Mouse (Mus musculus) cerebellum, postnatal 25 days (tissue): ENCODE measurements around the gene Spock1.

Source experiments
- DNase-seq, 2 experiments: peaks; one replicate each; pipeline ENCODE4 v3.0.0; 2021; ENCODE audit warnings: mixed read lengths in 2 of 2

The Spock1 gene

DNA sequence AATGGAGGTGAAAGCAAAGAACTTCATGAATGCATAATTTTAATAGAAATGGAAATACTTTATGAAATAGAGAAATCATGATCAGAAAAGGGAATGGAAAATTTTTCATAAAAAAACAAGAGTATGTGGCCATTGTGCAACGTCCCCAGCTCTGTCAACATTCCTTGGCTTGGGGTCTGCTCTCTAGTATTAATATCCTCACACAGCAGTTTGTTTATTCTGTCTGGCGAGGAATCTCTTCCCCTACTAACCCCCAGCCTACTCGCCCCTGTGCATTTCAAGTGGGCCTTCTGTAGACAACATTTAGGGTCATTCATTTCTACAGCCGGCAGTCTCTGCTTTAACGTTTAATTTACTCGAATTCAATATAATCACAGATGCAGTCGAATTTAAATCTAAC is 181.5 kb downstream of the Spock1 start:
- no peak for DNase-seq

DNA sequence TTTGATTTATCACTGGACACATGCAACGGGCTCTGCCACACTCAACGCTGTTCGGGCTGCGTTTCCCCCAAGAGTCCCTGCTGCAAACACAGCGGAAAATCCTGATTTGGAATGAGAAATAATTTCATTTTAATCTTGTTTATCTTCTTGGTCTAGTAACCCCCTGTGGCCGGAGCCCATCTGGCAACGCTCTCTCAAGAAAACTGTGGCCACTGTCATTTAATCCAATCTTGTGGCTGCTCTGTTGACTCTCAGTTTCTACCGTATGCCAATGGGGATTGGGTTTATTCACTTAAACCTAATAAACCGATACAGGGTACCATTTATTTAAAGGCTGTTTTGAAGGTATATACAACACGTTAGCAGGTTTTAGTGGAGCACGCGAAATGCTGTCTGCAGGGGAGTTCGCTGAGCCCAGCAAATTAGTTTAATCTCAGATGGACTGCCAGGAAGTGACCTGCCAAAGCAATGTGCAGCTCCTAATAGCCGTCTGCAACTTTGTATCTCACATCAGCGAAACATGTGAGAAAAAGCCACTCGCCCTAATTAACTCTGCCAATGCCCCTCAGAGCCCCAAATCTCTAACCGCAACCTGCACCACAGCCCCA is 185.7 kb downstream of the Spock1 start:
- DNase-seq, result peak; percentile 54 to 58

DNA sequence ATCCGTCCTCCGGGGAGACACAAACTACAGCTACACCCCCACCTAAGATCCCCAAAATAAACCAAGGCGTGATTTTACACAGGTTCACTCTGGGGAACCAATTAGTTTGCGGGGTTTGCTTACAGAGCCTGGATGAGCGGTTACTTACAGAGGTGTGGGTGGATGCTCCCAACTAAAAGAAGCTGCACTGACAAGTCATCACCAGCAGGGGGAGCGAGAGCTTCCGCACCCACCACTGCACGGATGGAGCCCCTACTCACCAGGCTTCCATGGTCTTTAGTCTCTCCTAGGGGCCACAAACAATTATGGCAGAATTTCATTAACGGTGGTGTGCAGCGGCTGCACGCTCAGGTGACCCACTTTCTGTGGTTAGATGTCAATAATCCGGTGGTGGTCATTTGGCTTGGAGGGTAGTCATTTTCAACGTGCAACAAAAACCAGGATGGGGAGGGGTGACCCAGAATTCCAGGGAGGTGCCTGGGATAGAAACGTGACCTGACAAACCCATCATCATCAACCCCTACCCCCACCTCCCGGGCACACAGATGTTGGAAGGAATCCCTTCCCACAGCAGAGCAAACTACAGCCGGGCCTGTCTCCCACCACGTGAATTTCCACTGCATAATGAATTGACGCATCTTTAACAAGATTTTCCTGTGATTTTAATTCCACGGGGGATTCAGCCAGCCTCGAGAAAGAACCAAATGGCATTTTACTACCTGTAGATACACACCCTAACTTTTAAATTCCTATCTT is 186.4 kb downstream of the Spock1 start:
- DNase-seq, result peak; percentile 71 to 73

DNA sequence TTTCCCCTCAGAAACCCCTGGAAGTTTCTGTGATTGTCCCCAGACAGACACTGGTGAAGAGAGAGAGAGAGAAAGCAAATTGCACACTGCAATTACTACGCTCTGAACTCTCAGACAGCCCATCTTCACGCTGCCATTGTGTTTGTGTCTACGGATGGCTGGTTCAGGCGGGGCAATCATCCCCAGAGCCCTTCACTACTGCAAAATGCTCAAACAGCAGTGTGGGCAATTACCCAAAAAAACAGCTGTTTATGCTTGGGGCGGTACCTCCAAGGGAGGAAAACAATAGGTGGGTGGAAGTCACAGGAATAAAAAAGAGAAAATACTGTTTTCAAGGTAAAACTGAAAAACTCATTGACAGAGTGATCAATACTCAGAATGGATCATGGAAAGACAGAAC is 190.0 kb downstream of the Spock1 start:
- DNase-seq, result no peak

GRCm38 (mm10) chr13:57712910-57713309 is 195.2 kb downstream of the Spock1 start:
- DNase-seq, result no peak

DNA sequence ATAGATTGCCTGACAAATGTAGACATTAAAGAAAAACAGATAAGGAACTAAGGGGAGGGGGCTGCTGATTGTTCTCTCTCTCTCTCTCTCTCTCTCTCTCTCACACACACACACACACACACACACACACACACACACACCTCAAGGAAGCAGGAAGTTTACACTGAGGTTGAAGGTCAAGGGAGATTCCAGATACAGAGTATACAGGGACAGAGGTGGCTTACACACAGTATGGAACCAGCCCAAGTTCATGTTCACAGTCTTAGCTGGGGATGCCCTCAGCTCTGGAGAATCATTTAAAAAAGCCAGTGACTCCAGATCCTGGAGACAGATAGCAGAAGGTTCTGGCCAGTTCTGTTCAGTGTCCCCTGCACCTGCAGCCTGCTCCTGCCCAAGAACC is 199.7 kb downstream of the Spock1 start:
- no peak for DNase-seq

- peak in 1 of 2 experiments; percentile 31 for DNase-seq
Observed at GRCm38 (mm10) chr13:57702966-57703365, 205.2 kb downstream of the Spock1 start.

DNA sequence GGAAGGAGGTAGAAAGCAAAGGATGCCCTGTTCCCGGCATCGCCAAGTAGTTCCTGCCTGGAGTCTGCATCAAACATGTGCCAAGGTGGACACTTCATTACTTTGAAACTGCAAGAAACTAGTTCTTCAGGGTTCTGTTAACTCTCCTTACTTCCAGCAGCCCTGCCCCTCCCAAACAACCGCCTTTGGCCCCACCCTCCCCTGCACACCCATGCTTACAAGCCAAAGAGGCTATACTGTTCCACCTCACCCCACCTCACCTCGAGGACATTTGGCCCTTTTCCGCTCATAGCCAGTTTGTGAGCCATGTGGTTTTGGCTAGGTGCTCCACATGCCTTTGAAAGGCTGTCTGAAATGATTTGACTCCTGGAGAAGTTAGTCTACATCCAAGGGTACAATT is 211.4 kb downstream of the Spock1 start:
- DNase-seq, result peak in 1 of 2 experiments; percentile 37

- no peak for DNase-seq
Observed at GRCm38 (mm10) chr13:57688926-57689325, 219.2 kb downstream of the Spock1 start.

DNA sequence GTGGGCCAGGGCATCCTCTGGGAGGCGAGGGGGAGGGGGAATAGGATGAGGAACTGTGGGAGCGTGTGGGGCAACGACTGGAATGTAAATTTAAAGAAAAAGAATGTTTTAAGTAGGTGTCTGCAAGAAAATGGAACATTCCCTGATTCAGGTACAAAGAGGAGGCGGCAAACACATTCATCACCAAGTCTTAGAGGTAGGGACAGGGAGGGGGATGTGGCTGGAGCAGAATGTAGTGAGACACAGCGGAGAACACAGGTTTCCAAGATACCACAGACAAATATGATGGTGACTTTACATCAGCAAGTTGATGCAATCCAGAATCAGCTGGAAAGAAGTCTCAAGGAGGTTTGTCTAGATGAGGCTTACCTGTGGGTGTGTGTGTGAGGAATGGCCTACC is 221.7 kb downstream of the Spock1 start:
- no peak for DNase-seq

- DNase-seq, result no peak
Observed at GRCm38 (mm10) chr13:57685201-57685600, 222.9 kb downstream of the Spock1 start.

DNA sequence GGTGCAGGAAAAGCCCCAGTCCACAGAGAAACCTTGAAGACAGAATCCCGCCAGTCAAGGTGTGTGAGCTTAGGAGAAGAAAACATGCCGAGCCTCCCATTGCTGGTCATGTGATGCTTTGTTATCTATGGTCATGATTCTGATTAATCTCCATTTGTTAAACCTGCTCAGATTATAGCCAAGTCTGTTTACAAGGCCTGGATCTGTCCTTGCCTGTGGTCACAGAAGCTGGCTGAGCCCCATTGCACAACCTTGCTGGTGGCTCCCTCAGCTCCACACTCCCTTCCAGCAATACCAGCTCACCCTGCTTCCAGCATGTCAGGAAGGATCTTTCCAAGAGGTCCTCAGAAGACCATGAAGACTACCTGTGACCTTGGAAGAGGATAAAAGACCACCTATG is 228.5 kb downstream of the Spock1 start:
- DNase-seq, result no peak

DNA sequence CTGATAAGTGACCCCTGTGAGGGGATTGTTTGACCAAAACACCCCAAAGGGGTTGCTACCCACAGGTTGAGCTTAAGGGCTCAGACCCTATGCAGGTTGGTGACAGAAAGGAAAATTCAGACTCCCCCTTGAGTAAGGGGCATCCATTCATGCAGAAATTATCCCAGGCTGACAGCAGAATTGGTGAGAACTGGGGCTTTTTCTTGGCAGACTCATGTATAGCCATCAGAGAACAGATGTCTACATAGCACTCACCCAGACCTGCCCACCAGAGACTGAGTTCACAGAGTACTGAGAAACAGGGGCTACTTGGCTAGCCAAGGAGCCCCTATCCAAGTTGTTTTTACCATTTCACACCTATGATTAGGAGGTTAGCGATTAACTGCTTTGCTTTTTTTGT is 231.3 kb downstream of the Spock1 start:
- no peak for DNase-seq

- no peak for DNase-seq
Observed at GRCm38 (mm10) chr13:57673399-57673798, 234.7 kb downstream of the Spock1 start.

GRCm38 (mm10) chr13:57672762-57673161 is 235.4 kb downstream of the Spock1 start:
- no peak for DNase-seq

DNA sequence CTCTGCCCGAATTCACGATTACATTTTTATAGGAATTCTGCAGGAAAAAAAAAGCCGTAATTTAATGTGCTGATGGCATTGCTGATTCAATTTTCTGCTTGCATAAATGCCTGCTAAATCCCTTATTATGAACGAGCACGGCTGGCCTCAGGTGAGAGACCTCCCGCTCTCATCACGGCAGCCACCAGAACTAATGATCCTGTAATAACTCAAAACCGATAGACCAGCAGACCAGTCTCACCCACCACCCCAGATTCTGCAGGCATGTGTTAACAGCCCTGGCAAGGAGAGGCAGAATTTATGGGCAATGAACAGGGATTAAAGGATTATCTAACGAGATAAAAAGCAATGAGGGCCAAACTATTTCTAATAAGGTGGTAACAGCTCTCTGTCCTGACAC is 236.2 kb downstream of the Spock1 start:
- DNase-seq, result no peak

DNA sequence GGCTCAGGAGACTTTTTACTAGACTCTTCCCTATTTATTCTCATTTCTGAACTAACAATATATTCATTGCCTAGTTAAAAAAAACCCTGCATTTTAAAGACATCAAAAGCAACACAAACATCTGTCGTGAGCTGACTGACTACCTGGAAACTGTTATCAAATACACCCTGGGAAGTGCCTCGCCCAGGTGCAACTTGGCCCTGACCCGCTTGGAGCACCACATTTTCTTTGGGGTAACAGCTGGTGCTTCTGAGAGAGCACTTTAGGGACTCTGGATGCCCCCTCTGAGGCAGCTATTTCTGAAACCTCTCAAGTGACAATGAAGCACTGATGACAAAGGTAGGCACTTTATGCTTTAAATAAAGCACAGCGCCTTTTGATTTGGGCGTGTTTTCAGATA is 236.8 kb downstream of the Spock1 start:
- DNase-seq, result no peak

GRCm38 (mm10) chr13:57667621-57668020 is 240.5 kb downstream of the Spock1 start:
- DNase-seq, result no peak

GRCm38 (mm10) chr13:57666173-57666842 is 241.8 kb downstream of the Spock1 start:
- no peak for DNase-seq

DNA sequence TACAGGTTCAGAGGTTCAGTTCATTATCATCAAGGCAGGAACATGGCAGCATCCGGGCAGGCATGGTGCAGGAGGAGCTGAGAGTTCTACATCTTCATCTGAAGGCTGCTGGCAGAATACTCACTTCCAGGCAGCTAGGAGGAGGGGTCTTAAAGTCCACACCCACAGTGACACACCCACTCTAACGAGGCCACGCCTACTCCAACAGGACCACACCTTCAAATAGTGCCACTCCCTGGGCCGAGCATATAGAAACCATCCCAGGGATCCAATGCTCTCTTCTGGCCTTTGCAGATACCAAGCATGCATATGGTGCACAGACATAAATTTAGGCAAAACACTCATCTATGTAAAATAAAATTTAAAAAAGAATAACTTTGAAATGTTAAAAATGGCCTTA is 245.6 kb downstream of the Spock1 start:
- no peak for DNase-seq

DNA sequence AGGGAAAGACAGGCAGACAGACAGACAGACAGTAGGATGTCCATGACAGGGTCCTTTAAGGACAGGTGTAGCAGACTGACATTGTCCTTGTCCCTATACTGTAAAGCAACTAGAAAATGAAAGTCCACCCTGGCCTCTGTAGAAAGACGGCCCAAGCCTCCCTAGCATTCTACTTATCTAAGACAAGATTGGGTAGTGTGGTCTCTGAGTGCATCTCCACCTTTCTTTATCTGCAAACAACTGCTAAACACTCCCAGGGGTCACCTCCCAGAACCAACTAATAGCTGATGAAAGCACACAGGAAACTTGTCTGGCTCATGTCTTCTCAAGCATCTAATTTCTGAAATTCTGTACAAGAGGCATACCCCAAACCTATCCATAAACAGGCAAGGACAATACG is 247.6 kb downstream of the Spock1 start:
- no peak for DNase-seq

- DNase-seq, result peak in 1 of 2 experiments; percentile 27
Observed at GRCm38 (mm10) chr13:57659872-57660271, 248.3 kb downstream of the Spock1 start.

GRCm38 (mm10) chr13:57656606-57657005 is 251.5 kb downstream of the Spock1 start:
- DNase-seq, result no peak

DNA sequence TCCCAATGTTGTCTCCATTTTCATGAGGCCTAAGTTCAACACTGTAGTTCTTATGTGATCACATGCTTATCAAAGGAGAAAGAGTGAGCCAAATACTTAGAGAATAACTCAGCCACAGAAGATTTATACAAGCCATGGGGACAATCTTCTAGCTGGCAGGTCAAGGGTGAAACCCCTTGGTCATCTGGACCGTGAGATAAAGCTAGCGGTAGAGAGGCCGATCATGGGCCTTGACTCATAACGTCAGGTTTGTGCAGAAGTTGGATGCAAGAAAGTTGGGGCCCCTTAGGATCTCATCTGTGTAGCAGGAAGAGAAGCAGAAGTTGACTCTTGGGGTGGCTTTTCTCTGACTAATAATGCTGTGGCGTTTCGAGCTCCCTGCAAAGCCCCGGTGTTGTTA is 253.8 kb downstream of the Spock1 start:
- DNase-seq, result no peak
